Mouse (Mus musculus) G1E (cell line): Measurements from ENCODE around the gene Vmn2r21. TPM values are rescaled to one million over a fixed set of nuclear protein-coding genes. Genes with fewer than 3 reads are reported as not detected.
"Not testable (repeated sequence)": the region's sequence is repeated elsewhere in the genome, so short reads cannot be mapped to it uniquely, and the experiment has no call there.

Source experiments
- ATAC-seq: 2 replicates; pipeline ENCODE4 v1.8.0; 2016; ENCODE audit warnings: mild to moderate bottlenecking; ENCODE audit not compliant: insufficient number of reproducible peaks, poor library complexity, low FRiP score, severe bottlenecking; ENCODE audit errors: extremely low read depth
- DNase-seq: peaks from one replicate; pipeline ENCODE4 v3.0.0; 2012; ENCODE audit warnings: low spot score
- H3K27me3 ChIP-seq: 2 replicates; pipeline ENCODE4 v1.6.1; 2012; ENCODE audit warnings: mild to moderate bottlenecking, low read length, inconsistent platforms; ENCODE audit not compliant: insufficient read depth
- H3K36me3 ChIP-seq: replicated peaks from 2 replicates; pipeline ENCODE3; 2012; ENCODE audit warnings: mild to moderate bottlenecking, inconsistent platforms
- H3K4me1 ChIP-seq: 2 replicates; pipeline ENCODE4 v1.6.1; 2012; ENCODE audit warnings: low read depth, low read length, inconsistent platforms, mixed read lengths; ENCODE audit not compliant: insufficient read depth
- H3K4me3 ChIP-seq: 2 replicates; pipeline ENCODE4 v1.5.1; 2012; ENCODE audit warnings: low read depth, mild to moderate bottlenecking, inconsistent platforms, low read length, moderate library complexity, mixed read lengths
- H3K9me3 ChIP-seq: replicated peaks from 2 replicates; pipeline ENCODE4 v1.6.1; 2012; ENCODE audit warnings: inconsistent platforms
- polyA plus RNA-seq: library from polyadenylated mRNA; stranded (reverse); fragments of >175 nt; gene quantifications from 2 replicates; pipeline ENCODE4 v1.2.3, GENCODE M21; 2012
- total RNA-seq, 2 experiments: library from RNA; stranded (forward) in 1 of 2; stranded (reverse) in 1 of 2; fragments of 200-1000 nt in 1 of 2; fragments of >200 nt in 1 of 2; fragmentation: Nextera tagmentation in 1 of 2; gene quantifications; 2 replicates each; pipeline ENCODE4 v1.2.3; 2014 to 2017

Vmn2r21 gene
- not detected in 2 replicates for total RNA-seq (2014; fragmentation: Nextera tagmentation)
- not detected in 2 replicates for total RNA-seq (2017)
- polyA plus RNA-seq: not detected in 2 replicates

DNA sequence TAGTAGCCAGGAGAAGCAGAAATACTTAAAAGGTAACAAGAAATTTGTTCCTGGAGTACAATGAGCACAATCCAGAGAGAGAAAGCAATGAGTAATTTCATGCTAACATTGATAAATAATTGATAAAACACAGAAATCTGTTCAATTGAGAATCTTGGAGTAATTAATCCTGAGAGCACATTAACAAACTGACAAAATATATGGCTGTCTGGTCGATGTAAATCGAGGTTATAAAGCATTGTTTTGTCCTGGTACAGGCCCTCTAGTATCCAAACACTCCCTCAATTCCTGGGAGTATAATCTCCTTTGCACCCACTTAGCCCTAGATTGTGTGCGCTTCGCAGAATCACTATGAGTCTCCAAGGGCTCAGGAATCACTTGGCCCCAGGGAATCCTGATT, at the start of gene Vmn2r21:
Gene Vmn2r21, minus strand, starts transcription at position 101 of the 400 bp plus-strand sequence.
- not testable (repeated sequence) for H3K27me3 ChIP-seq, H3K4me3 ChIP-seq, H3K4me1 ChIP-seq, H3K36me3 ChIP-seq, DNase-seq, H3K9me3 ChIP-seq, ATAC-seq

DNA sequence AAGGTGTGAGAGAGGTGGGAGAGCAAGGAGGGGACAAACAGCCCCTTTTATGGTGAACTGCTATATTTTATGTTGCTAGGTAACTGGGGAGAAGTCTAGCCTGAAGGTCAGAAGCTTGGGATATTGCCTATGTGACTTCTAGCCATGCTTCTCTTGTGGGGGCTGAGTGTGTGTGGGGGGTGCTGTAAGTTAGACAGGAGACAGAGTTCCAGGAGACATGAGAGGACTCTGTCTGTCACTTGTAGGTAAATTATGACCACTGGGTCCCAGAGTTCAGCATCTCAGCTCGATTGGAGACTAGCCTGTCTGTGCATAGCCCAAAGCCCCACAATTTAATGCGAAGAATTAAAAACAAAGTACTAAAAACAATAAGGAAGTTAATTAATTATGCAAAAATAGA, 41.5 kb upstream of the Vmn2r21 start:
- not testable (repeated sequence) for H3K4me3 ChIP-seq, ATAC-seq, H3K27me3 ChIP-seq, H3K36me3 ChIP-seq, DNase-seq, H3K9me3 ChIP-seq, H3K4me1 ChIP-seq

- not testable (repeated sequence) for H3K4me3 ChIP-seq, ATAC-seq, H3K9me3 ChIP-seq, H3K4me1 ChIP-seq, DNase-seq, H3K27me3 ChIP-seq, H3K36me3 ChIP-seq
Measured at GRCm38 (mm10) chr6:123539755-123540154, 6.5 kb upstream of the Vmn2r21 start.

DNA sequence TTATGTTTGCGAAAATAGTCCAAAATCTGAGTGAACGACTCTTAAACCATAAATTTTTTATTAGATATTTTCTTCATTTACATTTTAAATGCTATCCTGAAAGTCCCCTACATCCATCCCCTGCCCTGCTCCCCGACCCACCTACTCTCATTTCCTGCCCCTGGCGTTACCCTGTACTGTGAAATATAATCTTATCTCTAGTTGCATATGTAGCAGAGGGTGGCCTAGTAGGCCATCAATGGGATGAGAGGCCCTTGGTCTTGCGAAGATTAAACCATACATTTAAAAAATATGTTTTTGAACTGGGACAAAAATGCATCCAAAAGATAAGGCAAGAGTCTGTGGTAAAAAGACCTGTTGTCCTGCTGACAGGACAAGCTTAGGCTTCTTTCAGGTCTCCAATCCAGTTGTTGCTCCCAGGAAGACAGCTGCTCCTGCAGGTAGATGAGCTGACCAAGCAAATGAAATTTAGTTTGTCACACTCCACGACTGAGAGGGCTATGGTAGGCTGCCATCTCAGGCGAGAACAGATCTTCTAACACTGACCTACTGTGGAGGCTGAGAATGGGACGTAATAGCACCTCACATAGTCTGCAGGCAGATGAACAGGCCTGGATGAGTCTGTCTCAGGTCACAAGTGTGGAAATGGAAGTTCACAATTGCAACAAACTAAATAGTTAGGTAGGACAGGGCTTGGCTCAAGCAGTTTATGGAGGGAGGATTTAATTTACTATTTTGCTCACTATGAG, 10.8 kb downstream of the Vmn2r21 start:
- H3K4me3 ChIP-seq, DNase-seq, H3K27me3 ChIP-seq, H3K4me1 ChIP-seq, H3K36me3 ChIP-seq, H3K9me3 ChIP-seq: not testable (repeated sequence)
- peak; percentile 88 for ATAC-seq

DNA sequence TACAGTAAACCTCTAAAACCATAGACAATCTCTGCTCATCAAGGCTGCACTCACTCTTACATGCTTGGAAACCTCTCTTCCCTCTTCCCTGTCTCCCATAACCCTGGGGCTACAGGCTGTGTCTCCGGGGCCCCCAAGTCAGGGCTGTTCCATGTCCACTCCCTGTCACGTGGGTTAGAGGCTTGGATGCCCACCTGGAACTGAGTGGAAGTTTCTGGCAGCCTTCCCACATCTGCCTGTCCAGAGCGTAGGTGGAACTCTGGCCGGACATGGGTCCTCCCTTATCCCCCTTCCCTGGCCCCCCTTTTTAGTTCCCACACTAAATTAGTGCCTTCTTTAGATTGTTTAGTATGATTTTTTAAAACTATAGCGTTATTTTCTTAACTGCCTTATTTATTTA, 60.2 kb downstream of the Vmn2r21 start:
- H3K27me3 ChIP-seq, H3K4me3 ChIP-seq, DNase-seq, H3K4me1 ChIP-seq, H3K36me3 ChIP-seq, H3K9me3 ChIP-seq, ATAC-seq: not testable (repeated sequence)

GRCm38 (mm10) chr6:123472458-123472987, 60.7 kb downstream of the Vmn2r21 start:
- not testable (repeated sequence) for H3K4me1 ChIP-seq, H3K9me3 ChIP-seq, H3K27me3 ChIP-seq, ATAC-seq, H3K4me3 ChIP-seq, H3K36me3 ChIP-seq, DNase-seq

- ATAC-seq: peak; percentile 49; the same call in 1 of the 2 replicates
- H3K27me3 ChIP-seq, H3K4me1 ChIP-seq, DNase-seq, H3K36me3 ChIP-seq, H3K4me3 ChIP-seq, H3K9me3 ChIP-seq: not testable (repeated sequence)
Measured at GRCm38 (mm10) chr6:123468651-123469050, 64.6 kb downstream of the Vmn2r21 start.

Other genes with a start within 250 kb of the Vmn2r21 start
- 20.8 and 24.5 TPM in 2 replicates for gene Clec4e, start 243.5 kb downstream of the Vmn2r21 start, total RNA-seq (2014; fragmentation: Nextera tagmentation)
- gene Clec4e, start 243.5 kb downstream of the Vmn2r21 start, total RNA-seq (2017): 13.6 and 14.9 TPM in 2 replicates
- 0.20 and 0.29 TPM in 2 replicates for gene Clec4e, start 243.5 kb downstream of the Vmn2r21 start, polyA plus RNA-seq
- gene Vmn2r19, start 225.1 kb downstream of the Vmn2r21 start, total RNA-seq (2014; fragmentation: Nextera tagmentation): not detected in 2 replicates
- not detected in 2 replicates for gene Vmn2r19, start 225.1 kb downstream of the Vmn2r21 start, total RNA-seq (2017)
- not detected in 2 replicates for gene Vmn2r19, start 225.1 kb downstream of the Vmn2r21 start, polyA plus RNA-seq
- gene Vmn2r20, start 115.3 kb downstream of the Vmn2r21 start, total RNA-seq (2014; fragmentation: Nextera tagmentation): 0.15 and 0.19 TPM in 2 replicates
- gene Vmn2r20, start 115.3 kb downstream of the Vmn2r21 start, total RNA-seq (2017): under 0.01 and 0.05 TPM in 2 replicates
- not detected in 2 replicates for gene Vmn2r20, start 115.3 kb downstream of the Vmn2r21 start, polyA plus RNA-seq
- not detected in 2 replicates for gene Vmn2r22, start 117.3 kb upstream of the Vmn2r21 start, total RNA-seq (2014; fragmentation: Nextera tagmentation)
- 0.05 TPM in 1 of 2 replicates, not detected in the other for gene Vmn2r22, start 117.3 kb upstream of the Vmn2r21 start, total RNA-seq (2017)
- not detected in 2 replicates for gene Vmn2r22, start 117.3 kb upstream of the Vmn2r21 start, polyA plus RNA-seq
- gene Vmn2r23, start 169.3 kb upstream of the Vmn2r21 start, total RNA-seq (2014; fragmentation: Nextera tagmentation): not detected in 2 replicates
- gene Vmn2r23, start 169.3 kb upstream of the Vmn2r21 start, total RNA-seq (2017): 0.12 and 0.16 TPM in 2 replicates
- gene Vmn2r23, start 169.3 kb upstream of the Vmn2r21 start, polyA plus RNA-seq: not detected in 2 replicates
- not detected in 2 replicates for gene Vmn2r24, start 245.5 kb upstream of the Vmn2r21 start, total RNA-seq (2014; fragmentation: Nextera tagmentation)
- under 0.01 and 0.11 TPM in 2 replicates for gene Vmn2r24, start 245.5 kb upstream of the Vmn2r21 start, total RNA-seq (2017)
- gene Vmn2r24, start 245.5 kb upstream of the Vmn2r21 start, polyA plus RNA-seq: not detected in 2 replicates